Mouse (Mus musculus): ENCODE results near the gene Ccdc69.

- TF ChIP-seq CTCF (IDR thresholded peaks at IDR 0.05; ENCODE audit: low read depth): no peak
- no peak for TF ChIP-seq EP300 (optimal IDR thresholded peaks at IDR 0.05)
Observed at GRCm38 (mm10) chr11:55025896-55026295, 52.0 kb downstream of the Ccdc69 start.
